Mouse (Mus musculus): ENCODE measurements around the gene Mpped1.

The Mpped1 gene

GRCm38 (mm10) chr15:83884291-83884690, 105.0 kb downstream of the Mpped1 start:
- DNase-seq (ENCODE audit: low read depth) = no peak

- DNase-seq (ENCODE audit: low read depth) = no peak
These were observed 113.6 kb downstream of the Mpped1 start for GRCm38 (mm10) chr15:83892871-83893270.

GRCm38 (mm10) chr15:83894261-83894660, 115.0 kb downstream of the Mpped1 start:
- no peak for DNase-seq (ENCODE audit: low read depth)

- DNase-seq (ENCODE audit: low read depth) = no peak
These were observed 116.7 kb downstream of the Mpped1 start for GRCm38 (mm10) chr15:83896011-83896410.

- DNase-seq (ENCODE audit: low read depth) = no peak
These were observed 118.0 kb downstream of the Mpped1 start for GRCm38 (mm10) chr15:83897286-83897685.

DNA sequence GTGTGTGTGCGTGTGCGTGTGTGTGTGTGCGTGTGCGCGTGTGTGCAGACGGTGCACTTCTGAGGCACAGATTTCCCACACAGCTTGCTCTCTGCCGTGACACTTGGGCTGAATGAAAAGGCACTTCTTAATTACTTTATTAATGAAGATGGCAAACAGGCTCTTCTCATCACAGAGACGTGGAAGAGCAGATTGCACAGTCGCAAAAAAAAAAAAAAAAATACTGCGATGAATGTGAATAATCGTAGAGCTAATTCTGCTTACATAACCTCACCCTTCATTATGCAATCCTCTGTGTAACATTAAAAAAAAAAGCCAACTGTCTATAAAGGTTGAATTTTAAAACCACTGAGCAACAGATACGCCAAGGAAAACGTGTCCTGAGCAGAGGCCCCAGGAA, 127.2 kb downstream of the Mpped1 start:
- DNase-seq (ENCODE audit: low read depth) = no peak
